Mouse (Mus musculus): ENCODE data around the gene Eps8l3. TPM values are rescaled to one million over a fixed set of nuclear protein-coding genes. Genes with fewer than 3 reads are reported as not detected.

The Eps8l3 gene
- polyA plus RNA-seq, 1 experiment: not detected

GRCm38 (mm10) chr3:107917783-107918408, 40.9 kb downstream of the Eps8l3 start:
- peaks cover 2% of the 10 kb centered on the region; the same call in 1 of the 2 replicates for H3K4me1 ChIP-seq (ENCODE audit: control insufficient read depth, insufficient read depth, low read length)
- H3K27ac ChIP-seq (ENCODE audit: insufficient read depth, low read depth, low read length): no peak overlapping the region
- TF ChIP-seq CTCF (IDR thresholded peaks at IDR 0.05; ENCODE audit: low read depth, low read length) (no peak), POLR2A (IDR thresholded peaks at IDR 0.05; ENCODE audit: borderline replicate concordance, low read depth, low read length) (no peak)
- no peak overlapping the region for H3K4me3 ChIP-seq (ENCODE audit: insufficient read depth, low read length)

GRCm38 (mm10) chr3:107920348-107920747, 43.3 kb downstream of the Eps8l3 start:
- Histone ChIP-seq H3K27ac (ENCODE audit: insufficient read depth, low read depth, low read length) (no peak overlapping the region), H3K4me1 (ENCODE audit: control insufficient read depth, insufficient read depth, low read length) (peaks cover 2% of the 10 kb centered on the region; the same call in 1 of the 2 replicates), H3K4me3 (ENCODE audit: insufficient read depth, low read length) (no peak overlapping the region)
- TF ChIP-seq CTCF (IDR thresholded peaks at IDR 0.05; ENCODE audit: low read depth, low read length): no peak
- no peak for TF ChIP-seq POLR2A (IDR thresholded peaks at IDR 0.05; ENCODE audit: borderline replicate concordance, low read depth, low read length)

- no peak overlapping the region for H3K4me3 ChIP-seq (ENCODE audit: insufficient read depth, low read length)
- TF ChIP-seq POLR2A (IDR thresholded peaks at IDR 0.05; ENCODE audit: borderline replicate concordance, low read depth, low read length) (no peak), CTCF (IDR thresholded peaks at IDR 0.05; ENCODE audit: low read depth, low read length) (no peak)
- no peak overlapping the region for H3K27ac ChIP-seq (ENCODE audit: insufficient read depth, low read depth, low read length)
- H3K4me1 ChIP-seq (ENCODE audit: control insufficient read depth, insufficient read depth, low read length): no peaks in the 10 kb centered on the region
Measured at GRCm38 (mm10) chr3:107925335-107925734, 48.3 kb downstream of the Eps8l3 start.

- Histone ChIP-seq H3K4me1 (ENCODE audit: control insufficient read depth, insufficient read depth, low read length) (no peaks in the 10 kb centered on the region), H3K4me3 (ENCODE audit: insufficient read depth, low read length) (no peak overlapping the region), H3K27ac (ENCODE audit: insufficient read depth, low read depth, low read length) (no peak overlapping the region)
- no peak for TF ChIP-seq CTCF (IDR thresholded peaks at IDR 0.05; ENCODE audit: low read depth, low read length)
- TF ChIP-seq POLR2A (IDR thresholded peaks at IDR 0.05; ENCODE audit: borderline replicate concordance, low read depth, low read length): no peak
Measured at GRCm38 (mm10) chr3:107927841-107928240, 50.8 kb downstream of the Eps8l3 start.

- Histone ChIP-seq H3K27ac (ENCODE audit: insufficient read depth, low read depth, low read length) (no peak overlapping the region), H3K4me1 (ENCODE audit: control insufficient read depth, insufficient read depth, low read length) (no peaks in the 10 kb centered on the region), H3K4me3 (ENCODE audit: insufficient read depth, low read length) (no peak overlapping the region)
- TF ChIP-seq CTCF (IDR thresholded peaks at IDR 0.05; ENCODE audit: low read depth, low read length) (no peak), POLR2A (IDR thresholded peaks at IDR 0.05; ENCODE audit: borderline replicate concordance, low read depth, low read length) (no peak)
Measured at GRCm38 (mm10) chr3:107928691-107929090, 51.7 kb downstream of the Eps8l3 start.

- no peak for TF ChIP-seq CTCF (IDR thresholded peaks at IDR 0.05; ENCODE audit: low read depth, low read length)
- no peak for TF ChIP-seq POLR2A (IDR thresholded peaks at IDR 0.05; ENCODE audit: borderline replicate concordance, low read depth, low read length)
- H3K4me3 ChIP-seq (ENCODE audit: insufficient read depth, low read length): no peak overlapping the region
- no peak overlapping the region for H3K27ac ChIP-seq (ENCODE audit: insufficient read depth, low read depth, low read length)
- H3K4me1 ChIP-seq (ENCODE audit: control insufficient read depth, insufficient read depth, low read length): no peaks in the 10 kb centered on the region
Measured at GRCm38 (mm10) chr3:107929243-107929642, 52.2 kb downstream of the Eps8l3 start.

GRCm38 (mm10) chr3:107929731-107930130, 52.7 kb downstream of the Eps8l3 start:
- no peaks in the 10 kb centered on the region for H3K4me1 ChIP-seq (ENCODE audit: control insufficient read depth, insufficient read depth, low read length)
- TF ChIP-seq CTCF (IDR thresholded peaks at IDR 0.05; ENCODE audit: low read depth, low read length): no peak
- TF ChIP-seq POLR2A (IDR thresholded peaks at IDR 0.05; ENCODE audit: borderline replicate concordance, low read depth, low read length): no peak
- no peak overlapping the region for H3K4me3 ChIP-seq (ENCODE audit: insufficient read depth, low read length)
- no peak overlapping the region for H3K27ac ChIP-seq (ENCODE audit: insufficient read depth, low read depth, low read length)

- TF ChIP-seq POLR2A (IDR thresholded peaks at IDR 0.05; ENCODE audit: borderline replicate concordance, low read depth, low read length) (no peak), CTCF (IDR thresholded peaks at IDR 0.05; ENCODE audit: low read depth, low read length) (no peak)
- Histone ChIP-seq H3K4me3 (ENCODE audit: insufficient read depth, low read length) (no peak overlapping the region), H3K4me1 (ENCODE audit: control insufficient read depth, insufficient read depth, low read length) (no peaks in the 10 kb centered on the region), H3K27ac (ENCODE audit: insufficient read depth, low read depth, low read length) (no peak overlapping the region)
Measured at GRCm38 (mm10) chr3:107931134-107931533, 54.1 kb downstream of the Eps8l3 start.

- H3K27ac ChIP-seq (ENCODE audit: insufficient read depth, low read depth, low read length): no peak within 1 kb of the TSS
Measured at GRCm38 (mm10) chr3:107931670-107932069, 54.6 kb downstream of the Eps8l3 start, which contains the start of gene Gstm7. Gstm7 (minus strand) TSS chr3:107931817.

GRCm38 (mm10) chr3:107932128-107932527, 55.1 kb downstream of the Eps8l3 start:
- Histone ChIP-seq H3K4me3 (ENCODE audit: insufficient read depth, low read length) (no peak overlapping the region), H3K4me1 (ENCODE audit: control insufficient read depth, insufficient read depth, low read length) (no peaks in the 10 kb centered on the region), H3K27ac (ENCODE audit: insufficient read depth, low read depth, low read length) (no peak overlapping the region)
- TF ChIP-seq POLR2A (IDR thresholded peaks at IDR 0.05; ENCODE audit: borderline replicate concordance, low read depth, low read length): no peak
- no peak for TF ChIP-seq CTCF (IDR thresholded peaks at IDR 0.05; ENCODE audit: low read depth, low read length)

More at GRCm38 (mm10) chr3:107931670-107932069, 54.6 kb downstream of the Eps8l3 start, which contains the start of gene Gstm7:
- H3K4me1 ChIP-seq (ENCODE audit: control insufficient read depth, insufficient read depth, low read length): no peaks in the 10 kb centered on the region
- H3K4me3 ChIP-seq (ENCODE audit: insufficient read depth, low read length): no peak within 1 kb of the TSS
- TF ChIP-seq CTCF (IDR thresholded peaks at IDR 0.05; ENCODE audit: low read depth, low read length): no peak
- TF ChIP-seq POLR2A (IDR thresholded peaks at IDR 0.05; ENCODE audit: borderline replicate concordance, low read depth, low read length): no peak

Measured in bone marrow macrophage, adult 2 months (primary cell).